ENCODE assay signal across 8 mouse cellular contexts in the genomic region with DNA sequence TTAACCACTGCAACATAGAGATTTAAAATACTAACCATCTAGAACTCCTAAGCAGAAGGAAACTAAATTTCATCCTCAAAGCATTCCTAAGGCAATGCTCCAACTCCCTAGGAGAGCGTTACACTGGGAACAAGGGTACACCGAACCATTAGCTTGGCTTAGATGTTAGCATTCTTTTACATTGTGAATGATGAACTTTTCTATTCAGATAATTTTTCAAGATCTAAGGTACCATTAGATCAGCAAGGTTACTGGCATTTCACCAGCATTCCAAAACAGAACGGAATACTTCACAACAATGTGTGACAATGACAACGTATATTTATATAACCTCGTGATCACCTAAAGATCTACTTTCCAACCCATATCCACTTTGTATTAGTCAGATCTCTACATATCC. TPM values are rescaled to one million over a fixed set of nuclear protein-coding genes. Genes with fewer than 3 reads are reported as not detected.
DNase-seq lines count a peak whose midpoint lies in the region; ATAC-seq and TF ChIP-seq lines count a peak whose summit lies in the region.

No protein-coding gene starts in this region.

- intact Hi-C loops in heart, postnatal 14 days (cut with DNase I), result loop anchor here (2.0 to 5.0 kb wide), 2 partner anchors 68 to 105 kb away; a partner anchor contains a TSS

- TF ChIP-seq EP300 in liver, postnatal 0 days (IDR thresholded peaks at IDR 0.05; ENCODE audit: low read depth), result no peak

- in situ Hi-C loops in ES-E14 (cut with MboI; ENCODE audit: low sequenced_read_pairs in 2 of 2, unreplicated experiment in 2 of 2), result no loop called here

- no peak for TF ChIP-seq CTCF in liver, postnatal 0 days (IDR thresholded peaks at IDR 0.05; ENCODE audit: low read depth)

- H3K27me3 ChIP-seq in heart, embryonic 11.5 days (ENCODE audit: control insufficient read depth, insufficient read depth, low read length), result no peaks in the 10 kb centered on the region
- H3K27me3 ChIP-seq in heart, embryonic 15.5 days, result no peaks in the 10 kb centered on the region
- H3K27me3 ChIP-seq in liver, postnatal 0 days (ENCODE audit: insufficient read depth, low read length), result no peaks in the 10 kb centered on the region

- no peaks in the 10 kb centered on the region for H3K36me3 ChIP-seq in heart, embryonic 11.5 days (ENCODE audit: control insufficient read depth, insufficient read depth, low read length)
- H3K36me3 ChIP-seq in ES-E14 (ENCODE audit: control insufficient read depth, insufficient read depth, low read length, poor library complexity, severe bottlenecking), result no peaks in the 10 kb centered on the region
- no peaks in the 10 kb centered on the region for H3K36me3 ChIP-seq in heart, embryonic 15.5 days
- no peaks in the 10 kb centered on the region for H3K36me3 ChIP-seq in liver, postnatal 0 days (replicated peaks; ENCODE audit: insufficient read depth, low read length)

- ATAC-seq in heart, embryonic 11.5 days (replicated peaks; ENCODE audit: insufficient number of reproducible peaks, low FRiP score, low TSS enrichment), result no peak
- no peak for ATAC-seq in heart, embryonic 15.5 days (replicated peaks; ENCODE audit: insufficient number of reproducible peaks, insufficient read depth, low FRiP score, low read depth)
- no peak for ATAC-seq in liver, postnatal 0 days
- no peak for ATAC-seq in erythroid progenitor cell, adult 5-6 weeks (replicated peaks; ENCODE audit: low FRiP score, poor library complexity, severe bottlenecking)

- no peaks in the 10 kb centered on the region for H3K9me3 ChIP-seq in heart, embryonic 11.5 days (replicated peaks; ENCODE audit: control insufficient read depth, low read length)
- H3K9me3 ChIP-seq in ES-E14 (ENCODE audit: control insufficient read depth, insufficient read depth, low read depth, low read length), result no peaks in the 10 kb centered on the region
- H3K9me3 ChIP-seq in heart, embryonic 15.5 days (replicated peaks), result no peaks in the 10 kb centered on the region
- H3K9me3 ChIP-seq in liver, postnatal 0 days (ENCODE audit: low read length), result no peaks in the 10 kb centered on the region

- H3K9ac ChIP-seq in heart, embryonic 11.5 days (ENCODE audit: low read depth, low read length), result peak overlapping the region; percentile 97
- no peak overlapping the region; the same call in 1 of the 2 replicates for H3K9ac ChIP-seq in ES-E14 (ENCODE audit: insufficient read depth, low read depth, low read length, poor library complexity, severe bottlenecking)
- peak overlapping the region; percentile 98 for H3K9ac ChIP-seq in heart, embryonic 15.5 days
- H3K9ac ChIP-seq in liver, postnatal 0 days (replicated peaks), result peak overlapping the region; percentile 94

- H3K4me1 ChIP-seq in heart, embryonic 11.5 days (ENCODE audit: control insufficient read depth, insufficient read depth, low read length), result peaks cover 10% of the 10 kb centered on the region
- H3K4me1 ChIP-seq in ES-E14 (ENCODE audit: control insufficient read depth in 2 of 2, insufficient read depth in 2 of 2, low read length in 2 of 2, poor library complexity in 1 of 2), result peaks cover 0 to 4% of the 10 kb centered on the region in 2 experiments; a peak in 3 of 4 replicates
- peaks cover 32% of the 10 kb centered on the region for H3K4me1 ChIP-seq in heart, embryonic 15.5 days (replicated peaks)
- peaks cover 39% of the 10 kb centered on the region for H3K4me1 ChIP-seq in liver, postnatal 0 days (ENCODE audit: insufficient read depth)

- no peak overlapping the region; the same call in 1 of the 2 replicates for H3K27ac ChIP-seq in heart, embryonic 11.5 days (ENCODE audit: low read depth, low read length)
- H3K27ac ChIP-seq in ES-E14 (ENCODE audit: insufficient read depth, low read depth, low read length, poor library complexity, severe bottlenecking), result no peak overlapping the region
- 0 out of 2 replicates have a peak overlapping the region, but pooled peaks have one; percentile 97 for H3K27ac ChIP-seq in heart, embryonic 15.5 days
- H3K27ac ChIP-seq in liver, postnatal 0 days (ENCODE audit: low read depth), result peak overlapping the region; percentile 98; the same call in 1 of the 2 replicates

- 14% methylated on average over 5 of the region's 5 CpGs for WGBS in heart, embryonic 11.5 days (ENCODE audit: insufficient replicate concordance)
- 7% methylated on average over 5 of the region's 5 CpGs for WGBS in heart, embryonic 15.5 days
- WGBS in liver, postnatal 0 days (ENCODE audit: insufficient replicate concordance), result 2% methylated on average over 5 of the region's 5 CpGs

- H3K4me2 ChIP-seq in heart, embryonic 11.5 days, result peak overlapping the region; percentile 71
- H3K4me2 ChIP-seq in heart, embryonic 15.5 days, result peak overlapping the region; percentile 61
- peak overlapping the region; percentile 87 for H3K4me2 ChIP-seq in liver, postnatal 0 days (ENCODE audit: low read depth, low read length)

- peak overlapping the region; percentile 99 for H3K4me3 ChIP-seq in heart, embryonic 11.5 days (ENCODE audit: low read depth, low read length)
- H3K4me3 ChIP-seq in ES-E14 (ENCODE audit: insufficient read depth in 1 of 2, low read depth in 1 of 2, low read length in 2 of 2, poor library complexity in 1 of 2, severe bottlenecking in 1 of 2), result peak overlapping the region; percentile 93 to 94
- H3K4me3 ChIP-seq in heart, embryonic 15.5 days, result peak overlapping the region; percentile 98
- peak overlapping the region; percentile 84 for H3K4me3 ChIP-seq in liver, postnatal 0 days (ENCODE audit: low read depth, low read length)

- DNase-seq in heart, postnatal 14 days, result no peak
- DNase-seq in ES-E14 (ENCODE audit: low read depth, low spot score), result no peak
- DNase-seq in liver, postnatal 0 days, result no peak
- no peak for DNase-seq in right cerebral cortex, postnatal 25 days
- DNase-seq in right cerebral cortex, postnatal 10 days (ENCODE audit: low spot score in 2 of 2), result no peak

TF ChIP-seq in ES-E14, 5 proteins besides CTCF, POLR2A, EP300 and RAD21:
- no peak for TF ChIP-seq ZC3H11A (IDR thresholded peaks at IDR 0.05; ENCODE audit: borderline replicate concordance, low read depth, low read length)
- no peak for TF ChIP-seq HCFC1 (IDR thresholded peaks at IDR 0.05; ENCODE audit: borderline replicate concordance, insufficient read depth, low read length)
- no peak for TF ChIP-seq MAFK (IDR thresholded peaks at IDR 0.05; ENCODE audit: insufficient read depth, low read depth, low read length)
- TF ChIP-seq ZNF384 (IDR thresholded peaks at IDR 0.05; ENCODE audit: low read depth, low read length), result no peak
- TF ChIP-seq CHD2 (IDR thresholded peaks at IDR 0.05; ENCODE audit: low read depth, low read length), result no peak

RNA-seq across cellular contexts. Expression of a gene that starts 6.1 kb away (rescaled TPM):
- polyA plus RNA-seq in heart, embryonic 11.5 days (2014; fragmentation: Nextera tagmentation; extraction: Ambion mirVana), result 5.9 and 8.4 TPM in 2 replicates
- total RNA-seq in heart, postnatal 14 days (2021), result 10 to 100 TPM; 14.2 to 16.3 TPM
- total RNA-seq in ES-E14 (2012; rRNA removed), result 8.6 and 10.3 TPM in 2 replicates
- polyA plus RNA-seq in heart, embryonic 15.5 days (2015; fragmentation: Nextera tagmentation; extraction: Ambion mirVana), result 5.6 and 6.4 TPM in 2 replicates
- polyA plus RNA-seq in liver, postnatal 0 days (2015; fragmentation: Nextera tagmentation; extraction: Ambion mirVana), result 3.7 and 5.5 TPM in 2 replicates
- 47.2 and 60.4 TPM in 2 replicates for total RNA-seq in erythroid progenitor cell, adult 5-6 weeks (2015; ENCODE audit: low replicate concordance)
- total RNA-seq in erythroid progenitor cell, adult 5-6 weeks (2017; ENCODE audit: low replicate concordance), result 51.8 and 72.5 TPM in 2 replicates

Comparison
In these comparisons a context has a peak if more than half of its experiments do, and no peak if none do; other contexts are left out.
1. H3K27ac ChIP-seq: peak in heart, embryonic 15.5 days (single experiment) and liver, postnatal 0 days (single experiment); none in heart, embryonic 11.5 days (single experiment) and ES-E14 (single experiment).
2. Peak in every context shown above with its lines, with median percentiles within 50 percentile points of each other: H3K4me2 ChIP-seq and H3K4me3 ChIP-seq.